Mouse (Mus musculus) G1E (cell line): ENCODE results near the gene Ccna1. TPM values are rescaled to one million over a fixed set of nuclear protein-coding genes. Genes with fewer than 3 reads are reported as not detected.

Experiments
- ATAC-seq: 2 replicates; pipeline ENCODE4 v1.8.0; 2016; ENCODE audit warnings: mild to moderate bottlenecking; ENCODE audit not compliant: insufficient number of reproducible peaks, poor library complexity, low FRiP score, severe bottlenecking; ENCODE audit errors: extremely low read depth
- DNase-seq: peaks from one replicate; pipeline ENCODE4 v3.0.0; 2012; ENCODE audit warnings: low spot score
- H3K27me3 ChIP-seq: 2 replicates; pipeline ENCODE4 v1.6.1; 2012; ENCODE audit warnings: mild to moderate bottlenecking, low read length, inconsistent platforms; ENCODE audit not compliant: insufficient read depth
- H3K36me3 ChIP-seq: replicated peaks from 2 replicates; pipeline ENCODE3; 2012; ENCODE audit warnings: mild to moderate bottlenecking, inconsistent platforms
- H3K4me1 ChIP-seq: 2 replicates; pipeline ENCODE4 v1.6.1; 2012; ENCODE audit warnings: low read depth, low read length, inconsistent platforms, mixed read lengths; ENCODE audit not compliant: insufficient read depth
- H3K4me3 ChIP-seq: 2 replicates; pipeline ENCODE4 v1.5.1; 2012; ENCODE audit warnings: low read depth, mild to moderate bottlenecking, inconsistent platforms, low read length, moderate library complexity, mixed read lengths
- H3K9me3 ChIP-seq: replicated peaks from 2 replicates; pipeline ENCODE4 v1.6.1; 2012; ENCODE audit warnings: inconsistent platforms
- CTCF ChIP-seq: IDR thresholded peaks from 2 replicates; pipeline ENCODE4 v1.5.1; 2012; ENCODE audit warnings: low read depth, low read length, inconsistent platforms, mixed read lengths
- GATA1 ChIP-seq: IDR thresholded peaks from 2 replicates; pipeline ENCODE4 v1.6.1; 2012; ENCODE audit warnings: borderline replicate concordance, low read length, inconsistent platforms, mixed read lengths
- GATA2 ChIP-seq: IDR thresholded peaks from 2 replicates; pipeline ENCODE4 v1.6.1; 2012; ENCODE audit warnings: low read depth, low read length, inconsistent platforms, borderline replicate concordance
- POLR2AphosphoS5 ChIP-seq: IDR thresholded peaks from 2 replicates; pipeline ENCODE4 v1.6.1; 2012; ENCODE audit warnings: low read depth, low read length, inconsistent platforms; ENCODE audit not compliant: insufficient replicate concordance
- TAL1 ChIP-seq: conservative IDR thresholded peaks from 2 replicates; pipeline ENCODE4 v1.6.1; 2012; ENCODE audit warnings: low read depth, low read length, inconsistent platforms, mixed read lengths
- polyA plus RNA-seq: library from polyadenylated mRNA; stranded (reverse); fragments of >175 nt; gene quantifications from 2 replicates; pipeline ENCODE4 v1.2.3, GENCODE M21; 2012
- total RNA-seq, 2 experiments: library from RNA; stranded (forward) in 1 of 2; stranded (reverse) in 1 of 2; fragments of 200-1000 nt in 1 of 2; fragments of >200 nt in 1 of 2; fragmentation: Nextera tagmentation in 1 of 2; gene quantifications; 2 replicates each; pipeline ENCODE4 v1.2.3; 2014 to 2017

Ccna1 gene
- total and polyA plus RNA-seq, 3 experiments: not detected

DNA sequence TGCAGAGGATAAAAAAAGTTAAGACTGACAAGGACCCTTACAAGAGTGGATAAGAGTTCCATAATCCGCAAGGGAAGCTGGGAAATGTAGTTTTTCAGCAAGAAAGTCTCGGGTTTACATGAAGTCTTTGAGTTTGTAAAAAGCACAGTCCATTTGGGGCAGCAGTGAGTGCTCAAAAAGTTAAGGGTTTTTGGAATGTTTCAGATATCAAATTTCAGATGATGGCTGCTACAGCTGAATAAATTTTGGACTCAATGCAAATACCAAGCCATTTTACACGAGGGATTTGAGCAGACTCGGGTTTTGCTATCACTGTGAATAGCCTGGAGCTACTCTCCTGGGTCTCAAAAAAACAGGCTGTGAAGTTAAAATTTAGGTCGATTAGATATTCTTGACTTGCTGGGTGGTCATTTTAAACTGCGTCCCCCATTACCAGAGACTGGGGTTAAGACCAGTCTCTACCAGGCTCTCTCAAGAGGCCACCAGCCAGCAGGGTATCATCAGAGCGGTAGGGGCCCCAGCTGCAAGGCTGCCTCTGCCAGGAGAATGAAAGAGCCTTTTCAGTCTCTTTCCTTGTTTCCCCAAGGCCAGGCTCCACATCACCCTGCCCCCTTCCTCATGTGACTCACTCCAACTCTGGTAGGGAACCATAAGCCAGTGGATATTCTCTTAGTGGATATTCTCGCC is 40.8 kb upstream of the Ccna1 start:
- Histone ChIP-seq H3K27me3 (no peaks in the 10 kb centered on the region; the same call in 1 of the 2 replicates), H3K4me3 (no peak overlapping the region), H3K9me3 (no peaks in the 10 kb centered on the region), H3K4me1 (no peaks in the 10 kb centered on the region), H3K36me3 (no peaks in the 10 kb centered on the region)
- no peak for TF ChIP-seq TAL1
- TF ChIP-seq GATA2: no peak
- no peak for TF ChIP-seq CTCF
- no peak for TF ChIP-seq GATA1
- TF ChIP-seq POLR2AphosphoS5: no peak
- DNase-seq (no peak), ATAC-seq (no peak)

DNA sequence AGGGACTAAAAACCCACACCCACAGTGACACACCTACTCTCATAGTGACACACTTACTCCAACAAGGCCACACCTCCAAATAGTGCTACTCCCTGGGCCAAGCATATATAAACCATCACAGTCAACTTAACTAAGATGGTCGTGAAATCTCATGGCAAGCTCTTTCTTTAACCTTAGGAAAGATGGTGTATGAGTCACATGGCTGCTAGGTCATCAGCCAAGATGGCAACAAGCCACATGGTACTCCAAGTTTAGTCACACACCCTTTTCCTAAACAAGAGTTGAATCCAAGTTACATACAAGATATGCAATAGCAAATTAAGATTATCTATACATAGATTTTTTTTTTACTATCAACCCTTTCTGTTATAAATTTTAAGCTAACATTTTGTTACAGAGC is 37.9 kb upstream of the Ccna1 start:
- Histone ChIP-seq H3K9me3 (no peaks in the 10 kb centered on the region), H3K4me1 (no peaks in the 10 kb centered on the region), H3K4me3 (no peak overlapping the region), H3K27me3 (no peaks in the 10 kb centered on the region; the same call in 1 of the 2 replicates), H3K36me3 (no peaks in the 10 kb centered on the region)
- ATAC-seq (no peak), DNase-seq (no peak)
- no peak for TF ChIP-seq CTCF
- TF ChIP-seq GATA1: no peak
- no peak for TF ChIP-seq POLR2AphosphoS5

DNA sequence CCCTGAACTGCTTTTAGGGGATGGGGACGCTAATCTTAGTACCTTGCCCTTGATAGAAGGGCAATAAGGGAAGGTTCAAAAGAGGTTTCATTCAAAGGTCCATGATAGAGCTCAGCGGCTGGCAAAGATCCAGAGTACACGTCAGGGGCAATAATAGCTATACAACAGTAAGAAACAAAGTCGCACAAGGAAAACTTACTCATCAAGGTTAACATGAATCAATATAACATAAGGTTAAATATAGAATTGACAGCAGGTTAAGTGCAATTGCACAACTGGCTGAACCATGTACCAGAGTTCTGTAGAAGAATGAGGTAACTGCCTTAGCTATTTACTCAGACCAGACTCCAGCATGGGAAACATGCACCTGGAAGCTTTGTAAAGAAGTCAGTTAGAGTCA is 34.0 kb upstream of the Ccna1 start:
- H3K27me3 ChIP-seq: no peaks in the 10 kb centered on the region; the same call in 1 of the 2 replicates
- no peak for ATAC-seq

DNA sequence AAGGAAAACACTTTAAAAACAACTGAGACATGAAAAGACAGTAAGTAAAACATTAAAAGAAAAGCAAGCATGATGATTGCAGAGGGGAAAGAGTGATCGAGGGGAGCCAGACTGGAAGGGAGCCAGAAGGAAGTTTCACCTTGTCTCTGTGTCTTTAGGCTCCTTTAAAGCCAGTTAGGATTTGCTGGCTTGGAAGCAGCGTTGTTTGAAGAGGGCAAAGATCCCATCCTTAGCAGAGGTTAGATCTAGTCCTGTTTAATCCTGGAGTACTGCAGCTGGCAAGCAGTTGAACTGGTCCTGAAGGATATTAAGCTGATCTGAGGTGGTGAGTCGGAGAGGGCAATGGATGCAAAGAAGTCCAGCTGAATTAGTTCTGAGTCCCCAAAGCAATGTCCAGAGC is 33.5 kb upstream of the Ccna1 start:
- DNase-seq (no peak), ATAC-seq (no peak)
- no peaks in the 10 kb centered on the region for H3K4me1 ChIP-seq
- TF ChIP-seq GATA1 (no peak), POLR2AphosphoS5 (no peak), TAL1 (no peak), GATA2 (no peak), CTCF (no peak)
- H3K36me3 ChIP-seq: no peaks in the 10 kb centered on the region
- no peak overlapping the region for H3K4me3 ChIP-seq
- no peaks in the 10 kb centered on the region for H3K9me3 ChIP-seq
- no peaks in the 10 kb centered on the region; the same call in 1 of the 2 replicates for H3K27me3 ChIP-seq

More for the DNA sequence above, 34.0 kb upstream of the Ccna1 start:
- H3K36me3 ChIP-seq: no peaks in the 10 kb centered on the region
- DNase-seq: no peak
- H3K4me1 ChIP-seq: no peaks in the 10 kb centered on the region
- TF ChIP-seq CTCF: no peak
- no peak for TF ChIP-seq GATA2
- no peak for TF ChIP-seq TAL1
- TF ChIP-seq GATA1: no peak
- no peak for TF ChIP-seq POLR2AphosphoS5
- no peak overlapping the region for H3K4me3 ChIP-seq
- H3K9me3 ChIP-seq: no peaks in the 10 kb centered on the region

DNA sequence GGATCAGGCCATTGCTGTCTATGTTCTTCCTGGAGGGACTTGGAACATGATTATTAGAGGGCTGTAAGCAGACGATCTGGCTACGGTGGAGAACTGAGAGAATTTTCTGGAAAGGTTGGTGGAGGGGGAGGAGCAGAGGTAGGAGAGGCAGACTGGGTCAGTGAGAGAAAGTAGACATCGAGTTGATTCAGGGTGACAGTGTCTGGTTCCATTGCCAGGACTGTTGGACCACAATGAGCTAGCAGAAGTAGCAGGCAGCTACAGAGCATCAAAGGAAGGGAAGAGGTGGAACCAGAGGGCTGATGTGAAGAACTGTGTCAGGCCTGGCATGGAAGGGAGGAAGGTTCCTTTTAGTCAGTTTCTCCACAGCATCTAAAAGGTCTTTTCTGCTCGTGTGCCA is 33.1 kb upstream of the Ccna1 start:
- no peak for ATAC-seq
- Histone ChIP-seq H3K9me3 (no peaks in the 10 kb centered on the region), H3K4me3 (no peak overlapping the region), H3K36me3 (no peaks in the 10 kb centered on the region), H3K27me3 (no peaks in the 10 kb centered on the region; the same call in 1 of the 2 replicates), H3K4me1 (no peaks in the 10 kb centered on the region)
- TF ChIP-seq GATA1: no peak
- DNase-seq: no peak

DNA sequence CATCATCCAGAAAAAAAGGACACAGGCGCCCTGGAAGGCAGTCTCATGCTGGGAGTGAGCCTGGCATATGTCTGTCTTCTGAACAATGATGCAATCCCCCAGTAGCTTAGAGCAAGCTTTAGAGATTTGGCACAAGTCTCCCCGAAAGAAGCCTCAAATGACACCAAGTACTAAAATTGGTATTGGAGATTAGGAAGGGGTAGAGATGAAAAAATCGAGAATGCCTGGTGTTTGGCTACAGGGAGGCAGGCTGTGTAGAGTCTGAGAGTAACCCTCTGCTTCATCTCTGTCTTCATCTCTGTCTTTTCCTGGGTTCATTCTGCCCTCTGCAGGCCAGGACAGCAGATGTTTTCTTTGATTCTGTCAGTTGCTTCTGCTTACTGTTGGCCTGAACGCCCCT is 32.1 kb upstream of the Ccna1 start:
- DNase-seq: no peak
- no peaks in the 10 kb centered on the region for H3K9me3 ChIP-seq
- ATAC-seq: no peak
- H3K4me1 ChIP-seq: no peaks in the 10 kb centered on the region
- no peak overlapping the region for H3K4me3 ChIP-seq
- no peaks in the 10 kb centered on the region for H3K36me3 ChIP-seq
- no peak for TF ChIP-seq CTCF
- no peak for TF ChIP-seq POLR2AphosphoS5
- TF ChIP-seq TAL1: no peak
- TF ChIP-seq GATA1: no peak
- no peak for TF ChIP-seq GATA2
- no peaks in the 10 kb centered on the region; the same call in 1 of the 2 replicates for H3K27me3 ChIP-seq

DNA sequence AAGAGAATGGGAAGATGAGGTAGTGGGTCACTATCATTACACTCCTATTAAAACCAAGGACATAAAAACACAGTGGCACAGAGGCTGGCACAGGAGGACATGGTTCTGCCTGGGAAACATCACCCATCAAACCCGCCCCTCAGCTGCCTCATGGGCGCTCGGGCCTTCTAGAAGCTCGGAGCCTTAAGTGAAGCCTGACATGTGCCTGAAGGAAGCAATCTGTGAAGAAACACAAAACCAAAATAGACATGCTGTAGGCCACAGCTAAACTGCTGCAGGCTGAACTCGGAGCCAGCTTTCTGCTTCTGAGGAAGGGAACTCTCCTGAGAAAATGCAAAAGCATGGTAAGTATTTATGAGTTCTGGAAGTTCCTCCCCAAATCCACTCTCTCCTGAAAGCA is 31.6 kb upstream of the Ccna1 start:
- Histone ChIP-seq H3K4me1 (no peaks in the 10 kb centered on the region), H3K36me3 (no peaks in the 10 kb centered on the region), H3K4me3 (no peak overlapping the region), H3K9me3 (no peaks in the 10 kb centered on the region), H3K27me3 (no peaks in the 10 kb centered on the region; the same call in 1 of the 2 replicates)
- DNase-seq: no peak
- no peak for ATAC-seq
- TF ChIP-seq TAL1 (no peak), CTCF (no peak), POLR2AphosphoS5 (no peak), GATA1 (no peak), GATA2 (no peak)
